Mouse (Mus musculus) neural tube, embryonic 11.5 days (tissue): Measurements from ENCODE around the gene Gm44805. TPM values are rescaled to one million over a fixed set of nuclear protein-coding genes. Genes with fewer than 3 reads are reported as not detected.

ENCODE experiments used
- ATAC-seq: fragments of 200-750 bp; cut with Nextera tagmentation; 2 replicates; pipeline ENCODE4 v1.8.0; 2017; ENCODE audit warnings: moderate number of reproducible peaks, mild to moderate bottlenecking, moderate TSS enrichment, moderate library complexity; ENCODE audit not compliant: insufficient read depth, low FRiP score, low TSS enrichment
- DNase-seq: peaks from one replicate; pipeline ENCODE4 v3.0.0-alpha.2; 2015; ENCODE audit warnings: low spot score
- H3K27ac ChIP-seq: fragments of 300-500 bp; sonication (generic); 2 replicates; pipeline ENCODE4 v1.5.1; 2014; ENCODE audit warnings: low read depth, mild to moderate bottlenecking, low read length
- H3K27me3 ChIP-seq: fragments of 300-500 bp; sonication (generic); 2 replicates; pipeline ENCODE4 v1.6.1; 2014; ENCODE audit warnings: mild to moderate bottlenecking, low read length, mixed read lengths; ENCODE audit not compliant: control insufficient read depth, insufficient read depth
- H3K36me3 ChIP-seq: fragments of 300-500 bp; sonication (generic); 2 replicates; pipeline ENCODE4 v1.6.1; 2014; ENCODE audit warnings: mild to moderate bottlenecking, low read length, moderate library complexity, mixed read lengths; ENCODE audit not compliant: control insufficient read depth, insufficient read depth
- H3K4me1 ChIP-seq: fragments of 300-500 bp; sonication (generic); 2 replicates; pipeline ENCODE4 v1.6.1; 2014; ENCODE audit warnings: low read length, mixed read lengths; ENCODE audit not compliant: control insufficient read depth, insufficient read depth
- H3K4me2 ChIP-seq: fragments of 300-500 bp; sonication (generic); 2 replicates; pipeline ENCODE4 v1.6.1; 2014; ENCODE audit warnings: low read depth, mild to moderate bottlenecking, moderate library complexity
- H3K4me3 ChIP-seq: fragments of 300-500 bp; sonication (generic); 2 replicates; pipeline ENCODE4 v1.5.1; 2014; ENCODE audit warnings: low read depth, low read length
- H3K9ac ChIP-seq: fragments of 300-500 bp; sonication (generic); 2 replicates; pipeline ENCODE4 v1.6.1; 2014; ENCODE audit warnings: mild to moderate bottlenecking, low read length
- H3K9me3 ChIP-seq: fragments of 300-500 bp; sonication (generic); 2 replicates; pipeline ENCODE4 v1.6.1; 2016; ENCODE audit warnings: low read length; ENCODE audit not compliant: control insufficient read depth
- WGBS: fragments of 180-500 bp; shearing (Covaris S2); extraction: QIAGEN DNeasy Blood & Tissue Kit; methylation state at CpG from one replicate; pipeline ENCODE4 v1.1.7; 2014; 5-methylcytosine and 5-hydroxymethylcytosine counted together
- polyA plus RNA-seq: library from polyadenylated mRNA; unstranded; fragments of >200 nt; fragmentation: Nextera tagmentation; extraction: Ambion mirVana; gene quantifications from 2 replicates; pipeline ENCODE4 v1.2.1, GENCODE M21; 2014

Gm44805 gene
- polyA plus RNA-seq, 1 experiment from 2014 or later, result not detected

GRCm38 (mm10) chr7:19704475-19704874, 23.3 kb upstream of the Gm44805 start:
- ATAC-seq (no peak), DNase-seq (no peak)
- H3K4me3 ChIP-seq, result no peak overlapping the region
- H3K4me1 ChIP-seq, result no peaks in the 10 kb centered on the region
- WGBS, result 87% methylated on average over 4 of the region's 4 CpGs
- H3K9ac ChIP-seq, result no peak overlapping the region
- no peak overlapping the region for H3K27ac ChIP-seq
- peaks cover 12% of the 10 kb centered on the region; the same call in 1 of the 2 replicates for H3K36me3 ChIP-seq
- H3K9me3 ChIP-seq, result no peaks in the 10 kb centered on the region
- H3K27me3 ChIP-seq, result no peaks in the 10 kb centered on the region
- no peak overlapping the region for H3K4me2 ChIP-seq

- 92% methylated on average over 16 of the region's 16 CpGs for WGBS
- no peak for ATAC-seq
- DNase-seq, result no peak
- no peak overlapping the region for H3K9ac ChIP-seq
- H3K27me3 ChIP-seq, result no peaks in the 10 kb centered on the region
- H3K36me3 ChIP-seq, result peaks cover 6% of the 10 kb centered on the region; the same call in 1 of the 2 replicates
- 0 out of 2 replicates have a peak, but pooled peaks cover 7% of the 10 kb centered on the region for H3K4me1 ChIP-seq
- no peaks in the 10 kb centered on the region for H3K9me3 ChIP-seq
- H3K4me2 ChIP-seq, result no peak overlapping the region
- H3K4me3 ChIP-seq, result no peak overlapping the region
- H3K27ac ChIP-seq, result no peak overlapping the region
These were observed 21.8 kb upstream of the Gm44805 start for GRCm38 (mm10) chr7:19702859-19703555.

- H3K27ac ChIP-seq, result no peak overlapping the region
These were observed 20.0 kb upstream of the Gm44805 start for GRCm38 (mm10) chr7:19701069-19701761.

GRCm38 (mm10) chr7:19700299-19701068, 19.3 kb upstream of the Gm44805 start:
- Histone ChIP-seq H3K4me1 (0 out of 2 replicates have a peak, but pooled peaks cover 7% of the 10 kb centered on the region), H3K4me3 (no peak overlapping the region), H3K27me3 (no peaks in the 10 kb centered on the region), H3K9ac (no peak overlapping the region), H3K9me3 (no peaks in the 10 kb centered on the region), H3K4me2 (no peak overlapping the region), H3K36me3 (0 out of 2 replicates have a peak, but pooled peaks cover 4% of the 10 kb centered on the region), H3K27ac (no peak overlapping the region)
- ATAC-seq (no peak), DNase-seq (no peak)
- 65% methylated on average over 12 of the region's 12 CpGs for WGBS

More at GRCm38 (mm10) chr7:19701069-19701761, 20.0 kb upstream of the Gm44805 start:
- H3K9ac ChIP-seq, result no peak overlapping the region; the same call in 1 of the 2 replicates
- no peaks in the 10 kb centered on the region for H3K9me3 ChIP-seq
- peaks cover 6% of the 10 kb centered on the region; the same call in 1 of the 2 replicates for H3K36me3 ChIP-seq
- ATAC-seq (no peak), DNase-seq (peak; percentile 71)
- no peaks in the 10 kb centered on the region for H3K27me3 ChIP-seq
- no peak overlapping the region for H3K4me2 ChIP-seq
- H3K4me3 ChIP-seq, result no peak overlapping the region
- 32% methylated on average over 22 of the region's 22 CpGs for WGBS
- H3K4me1 ChIP-seq, result 0 out of 2 replicates have a peak, but pooled peaks cover 7% of the 10 kb centered on the region

GRCm38 (mm10) chr7:19699827-19700148, 18.6 kb upstream of the Gm44805 start:
- DNase-seq (no peak), ATAC-seq (no peak)
- Histone ChIP-seq H3K9ac (no peak overlapping the region), H3K27me3 (no peaks in the 10 kb centered on the region), H3K4me3 (no peak overlapping the region), H3K4me2 (no peak overlapping the region), H3K36me3 (0 out of 2 replicates have a peak, but pooled peaks cover 4% of the 10 kb centered on the region), H3K4me1 (0 out of 2 replicates have a peak, but pooled peaks cover 7% of the 10 kb centered on the region), H3K9me3 (no peaks in the 10 kb centered on the region), H3K27ac (no peak overlapping the region)
- 76% methylated on average over 4 of the region's 4 CpGs for WGBS

- H3K4me1 ChIP-seq, result 0 out of 2 replicates have a peak, but pooled peaks cover 7% of the 10 kb centered on the region
These were observed 17.9 kb upstream of the Gm44805 start, which contains the start of gene Apoe for GRCm38 (mm10) chr7:19698907-19699826. Gene Apoe (minus strand): TSS chr7:19699188.

GRCm38 (mm10) chr7:19697949-19698906, 17.0 kb upstream of the Gm44805 start:
- H3K27ac ChIP-seq, result no peak overlapping the region
- WGBS, result 4% methylated on average over 28 of the region's 28 CpGs
- DNase-seq, result peak; percentile 59
- 0 out of 2 replicates have a peak, but pooled peaks cover 7% of the 10 kb centered on the region for H3K4me1 ChIP-seq
- H3K36me3 ChIP-seq, result 0 out of 2 replicates have a peak, but pooled peaks cover 4% of the 10 kb centered on the region
- peak overlapping the region; percentile 49 for H3K9ac ChIP-seq
- H3K9me3 ChIP-seq, result no peaks in the 10 kb centered on the region
- ATAC-seq, result no peak
- peak overlapping the region; percentile 53 for H3K4me2 ChIP-seq
- H3K4me3 ChIP-seq, result peak overlapping the region; percentile 29
- no peaks in the 10 kb centered on the region for H3K27me3 ChIP-seq

More at GRCm38 (mm10) chr7:19698907-19699826, 17.9 kb upstream of the Gm44805 start, which contains the start of gene Apoe:
- Histone ChIP-seq H3K4me2 (peak within 1 kb of the TSS; percentile 53), H3K36me3 (0 out of 2 replicates have a peak, but pooled peaks cover 4% of the 10 kb centered on the region), H3K9ac (peak within 1 kb of the TSS; percentile 49), H3K27ac (no peak within 1 kb of the TSS), H3K4me3 (peak within 1 kb of the TSS; percentile 29), H3K9me3 (no peaks in the 10 kb centered on the region), H3K27me3 (no peaks in the 10 kb centered on the region)
- 2% methylated on average over 20 of the region's 20 CpGs for WGBS
- ATAC-seq, result peak; percentile 39; the same call in 1 of the 2 replicates
- peak; percentile 55 for DNase-seq
